Mouse (Mus musculus): ENCODE measurements around the gene Cmtm2a.
A peak's percentile ranks its signal among the peaks of the same experiment; 100 is the strongest.
"Not testable (repeated sequence)": the region's sequence is repeated elsewhere in the genome, so short reads cannot be mapped to it uniquely, and the experiment has no call there.

Gene Cmtm2a

DNA sequence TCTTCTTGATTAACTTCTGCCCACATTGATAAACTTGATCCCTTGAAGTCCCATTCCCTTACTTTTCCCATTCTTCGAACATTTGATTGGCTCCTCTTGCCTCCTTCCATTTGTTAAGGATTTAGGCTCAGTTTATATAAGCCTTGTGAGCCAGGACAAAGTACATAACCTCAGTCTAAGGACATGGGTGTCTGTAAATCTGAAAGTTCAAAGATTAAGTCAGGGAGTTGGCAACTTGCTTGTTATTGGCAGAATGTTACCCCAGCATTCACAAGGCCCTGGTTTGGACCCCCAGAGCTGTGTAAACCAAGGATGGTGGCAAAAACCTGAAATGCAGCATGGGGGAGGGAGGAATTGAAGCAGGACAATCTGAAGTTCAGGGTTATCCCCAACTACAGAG lies 1.4 kb upstream of the Cmtm2a start:
- DNase-seq (ENCODE audit: low spot score in 2 of 2), result no peak

DNA sequence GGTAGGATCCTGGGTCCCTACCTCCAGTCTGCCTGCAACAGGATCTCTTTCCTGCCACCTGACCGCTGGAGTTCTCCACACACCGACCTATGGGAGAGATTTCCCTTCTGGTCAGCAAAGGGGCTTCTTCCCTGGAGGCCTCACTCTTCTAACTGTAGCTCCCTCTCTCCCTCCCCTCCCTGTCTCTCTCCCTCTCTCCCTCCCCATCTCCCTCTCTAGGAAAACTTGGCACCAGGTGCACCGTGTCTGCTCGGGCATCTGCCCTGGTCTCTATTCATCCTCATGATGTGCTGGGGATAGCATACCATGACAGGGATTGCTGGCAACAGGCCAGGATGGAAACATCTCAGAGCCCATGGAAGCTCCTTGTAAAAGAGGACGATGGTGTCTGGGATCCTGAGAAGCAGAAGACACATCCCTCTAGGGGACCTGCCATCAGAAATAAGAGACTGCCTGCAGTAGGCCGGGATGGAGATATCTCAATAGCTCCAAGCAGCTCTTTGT lies 24.0 kb downstream of the Cmtm2a start:
- DNase-seq (ENCODE audit: low spot score in 2 of 2), result no peak

DNA sequence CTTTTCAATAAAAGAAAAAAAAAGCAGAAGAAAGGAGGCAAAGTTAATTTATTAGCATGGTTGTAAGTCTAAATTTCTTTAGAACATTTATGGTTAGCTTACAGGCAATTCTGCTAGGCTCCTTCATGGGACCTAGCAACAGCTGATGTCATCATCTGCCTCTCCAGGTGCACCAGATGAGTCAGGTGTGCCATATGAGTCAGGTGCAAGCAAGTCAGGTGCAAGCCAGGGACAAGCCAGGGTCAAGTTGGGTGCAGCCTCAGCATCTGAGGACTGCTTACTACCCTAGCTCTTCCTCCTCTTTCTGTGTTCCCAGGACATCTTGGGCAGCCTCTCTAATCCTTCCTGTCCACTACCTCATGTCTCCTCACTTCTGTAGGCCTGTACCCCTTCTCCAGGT lies 24.6 kb downstream of the Cmtm2a start:
- no peak for DNase-seq (ENCODE audit: low spot score in 2 of 2)

DNA sequence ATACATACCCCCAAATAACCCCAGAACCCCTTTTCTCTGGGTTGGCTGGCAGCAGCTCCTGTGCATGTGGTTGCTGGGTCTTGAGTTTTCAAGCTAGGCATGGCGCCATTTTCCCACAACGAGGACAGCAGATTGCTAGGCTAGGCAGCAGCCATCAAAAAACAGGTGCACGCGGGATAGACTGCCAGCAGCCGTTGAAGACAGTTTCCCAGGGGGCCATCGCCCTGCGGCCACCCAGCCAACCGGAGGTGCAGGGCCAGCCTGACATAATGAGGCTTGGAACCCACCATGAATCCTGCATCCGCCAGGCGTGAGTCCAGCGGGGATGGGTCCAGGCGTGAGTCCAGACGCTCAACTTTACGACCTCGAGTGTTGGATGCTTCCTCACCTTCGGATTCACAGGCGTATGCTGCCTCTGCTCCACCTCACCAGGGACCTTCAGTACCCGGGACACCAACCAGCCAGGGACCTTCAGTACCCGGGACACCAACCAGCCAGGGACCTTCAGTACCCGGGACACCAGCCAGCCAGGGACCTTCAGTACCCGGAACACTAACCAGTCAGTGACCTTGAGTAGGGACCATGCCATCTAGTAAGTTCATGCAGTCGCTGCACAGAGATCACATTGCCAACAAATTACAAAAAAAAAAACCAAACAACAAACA lies 28.6 kb downstream of the Cmtm2a start:
- not testable (repeated sequence) for DNase-seq (ENCODE audit: low spot score in 2 of 2)

DNA sequence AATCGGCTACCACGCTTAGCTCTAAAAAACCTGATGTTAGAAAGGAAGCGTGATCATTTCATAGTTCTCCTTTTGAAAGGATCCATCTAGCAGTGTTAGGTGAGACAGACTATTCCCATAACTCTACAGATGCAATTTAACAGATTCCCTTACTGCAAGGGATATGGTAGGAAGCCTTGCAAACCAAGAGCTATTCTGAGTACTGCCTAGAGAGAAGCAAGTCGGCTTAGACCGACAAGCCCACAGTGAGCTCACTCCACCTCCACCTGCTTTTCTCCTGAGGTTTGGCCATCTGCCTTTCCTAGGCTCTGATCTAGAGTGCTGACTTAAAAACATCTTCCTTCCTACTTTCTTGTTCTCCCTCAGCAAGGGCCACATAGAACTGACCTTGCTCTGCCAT lies 31.2 kb downstream of the Cmtm2a start:
- not testable (repeated sequence) for DNase-seq (ENCODE audit: low spot score in 2 of 2)

DNA sequence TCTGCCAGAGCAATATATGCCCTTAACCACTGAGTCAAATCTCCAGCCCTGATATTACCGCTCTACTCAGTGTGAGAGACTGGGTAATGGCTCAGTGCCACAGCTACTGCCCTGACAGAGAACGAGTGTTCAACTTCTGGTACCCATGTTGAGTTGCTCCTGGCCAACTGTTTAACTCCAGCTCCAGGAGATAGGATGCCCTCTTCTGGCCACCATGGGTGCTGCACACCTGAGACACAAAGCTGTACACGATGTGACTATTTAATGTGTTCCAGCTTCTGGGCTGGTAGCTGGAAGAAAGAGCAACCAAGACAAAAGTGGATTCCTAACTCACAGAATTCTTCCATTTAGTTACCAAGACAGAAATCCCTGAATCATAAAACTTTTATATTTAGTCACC lies 40.0 kb downstream of the Cmtm2a start:
- DNase-seq (ENCODE audit: low spot score in 2 of 2), result no peak

DNA sequence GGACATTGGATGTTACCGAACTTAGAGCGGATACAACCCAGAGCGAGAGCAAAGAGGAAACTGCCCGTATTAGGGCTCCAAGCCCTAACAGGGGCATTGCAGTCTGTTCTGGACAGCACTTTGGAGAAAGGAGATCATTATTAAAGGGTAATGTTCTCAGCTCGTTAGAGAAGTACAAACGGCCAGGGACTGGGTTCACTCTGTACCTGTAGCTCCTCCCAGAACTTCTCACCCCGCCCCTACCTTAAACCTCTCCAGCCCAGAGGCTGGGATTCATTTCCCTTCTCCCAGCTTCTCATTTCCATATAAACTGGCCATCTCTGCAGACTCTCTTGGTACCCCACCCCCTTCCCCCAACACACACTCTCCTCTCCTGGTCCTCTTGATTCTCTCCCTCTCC lies 41.5 kb downstream of the Cmtm2a start:
- no peak for DNase-seq (ENCODE audit: low spot score in 2 of 2)

DNA sequence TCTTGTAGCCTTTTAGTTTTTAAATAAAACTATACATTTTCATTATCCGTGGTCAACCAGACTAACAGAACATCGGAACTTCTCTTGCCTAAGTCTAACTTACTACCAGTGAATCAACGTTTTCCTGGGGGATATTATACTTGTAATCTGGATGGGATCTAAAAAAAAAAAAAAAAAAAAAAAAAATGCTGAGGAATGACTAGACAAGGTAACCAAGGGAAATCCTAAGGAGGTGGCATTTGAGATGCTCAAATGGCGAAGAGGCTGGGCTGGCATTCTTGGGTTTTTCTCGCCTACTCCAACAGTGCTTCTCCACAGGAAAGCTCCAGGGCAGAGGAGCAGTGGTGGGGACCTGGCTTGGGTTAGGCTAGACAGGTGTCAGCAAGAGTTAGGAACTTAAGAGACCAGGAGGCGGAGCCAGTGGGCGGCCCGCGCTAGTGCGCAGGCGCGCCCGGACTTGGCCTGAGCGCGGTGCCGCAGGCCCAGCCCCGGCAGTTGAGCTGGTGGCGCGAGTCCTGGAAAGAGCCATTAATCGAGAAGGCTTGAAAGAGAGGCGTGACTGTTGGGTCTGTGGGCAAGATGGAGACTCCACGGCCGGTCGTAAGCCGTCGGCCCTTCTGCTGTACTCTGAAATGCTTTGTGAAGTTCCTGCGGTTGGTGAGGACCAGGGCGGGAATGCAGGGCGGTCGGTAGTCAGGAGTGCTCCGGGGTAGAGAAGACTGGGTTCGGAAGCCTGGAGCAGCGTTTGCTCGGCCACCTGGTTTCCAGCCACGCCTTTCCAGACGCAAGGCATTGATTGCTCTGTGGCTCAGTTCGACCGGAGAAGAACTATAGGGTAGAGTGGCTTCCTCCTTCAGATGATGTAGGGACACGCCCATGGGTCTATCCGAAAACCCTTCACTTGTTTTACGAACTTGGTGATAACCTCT lies 42.3 kb downstream of the Cmtm2a start, which contains the start of gene Cklf:
Gene Cklf (plus strand): TSS at position 423 of the 929 bp plus-strand sequence.
- peak; percentile 73 to 79 for DNase-seq (ENCODE audit: low spot score in 2 of 2)

DNA sequence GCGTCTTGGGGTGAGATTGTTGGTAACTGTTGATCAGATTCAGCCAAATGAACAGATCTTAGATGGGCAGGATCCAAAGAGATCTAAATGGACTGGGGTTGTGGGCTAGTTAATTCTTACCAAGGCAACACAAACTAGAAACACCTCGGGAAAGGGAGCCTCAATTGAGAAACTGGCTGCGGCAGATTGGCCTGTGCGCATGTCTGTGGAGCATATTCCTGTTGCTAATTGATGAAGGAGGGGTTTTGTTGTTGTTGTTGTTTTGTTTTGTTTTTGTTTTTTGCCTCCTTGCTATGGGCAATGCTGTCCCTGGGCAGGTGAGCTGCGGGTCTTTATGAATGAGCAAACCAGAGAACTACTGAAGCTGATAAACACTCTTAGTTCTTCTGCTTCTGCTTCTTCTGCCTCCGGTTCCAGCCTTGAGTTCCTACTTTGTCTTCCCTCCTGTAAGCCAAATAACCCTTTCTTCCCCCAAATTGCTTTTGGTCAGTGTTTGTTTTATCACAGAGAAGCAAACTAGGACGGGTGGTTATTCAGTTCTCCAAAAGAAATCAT lies 43.5 kb downstream of the Cmtm2a start:
- no peak for DNase-seq (ENCODE audit: low spot score in 2 of 2)

DNA sequence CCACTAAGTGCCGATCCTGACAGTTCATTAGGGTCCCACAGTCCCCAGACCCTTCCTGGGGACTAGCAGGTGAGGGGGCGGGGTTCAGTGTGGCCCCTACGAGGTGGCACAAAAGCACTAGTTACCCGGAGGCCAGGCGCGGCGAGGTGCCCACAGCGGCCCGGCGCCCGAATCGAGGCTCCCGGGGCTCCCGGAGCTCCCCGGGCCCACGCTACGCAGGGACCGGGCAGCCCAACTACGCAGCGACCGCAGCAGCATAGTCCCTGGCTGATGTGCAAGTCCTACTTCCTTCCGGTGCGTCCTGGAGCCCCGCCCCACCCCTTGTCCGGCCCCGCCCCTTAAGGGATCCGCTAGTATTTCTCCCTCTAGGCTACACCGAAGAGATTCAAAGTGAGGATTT lies 44.7 kb downstream of the Cmtm2a start, which contains the start of gene Tk2:
Gene Tk2 (minus strand): TSS at position 283 of the 400 bp plus-strand sequence.
- DNase-seq (ENCODE audit: low spot score in 2 of 2), result peak; percentile 63 to 71

DNA sequence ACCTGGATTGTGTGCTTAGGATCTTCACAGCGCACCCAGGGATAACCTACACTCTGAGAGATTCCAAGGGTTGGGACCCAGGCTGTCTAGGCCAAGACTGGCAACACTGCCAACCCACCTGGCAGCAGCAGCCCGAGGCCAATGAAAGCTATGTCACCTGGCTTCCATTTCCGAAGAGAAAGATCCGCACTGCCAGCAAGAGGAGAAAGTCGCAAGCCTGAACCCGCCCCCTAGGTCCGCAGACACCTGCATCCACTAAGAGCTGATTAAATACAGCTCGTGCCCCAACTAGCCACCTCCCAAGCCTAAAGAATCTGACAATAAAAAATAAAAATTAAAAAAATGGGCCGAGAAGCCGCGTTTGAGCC lies 45.1 kb downstream of the Cmtm2a start:
- no peak for DNase-seq (ENCODE audit: low spot score in 2 of 2)

DNA sequence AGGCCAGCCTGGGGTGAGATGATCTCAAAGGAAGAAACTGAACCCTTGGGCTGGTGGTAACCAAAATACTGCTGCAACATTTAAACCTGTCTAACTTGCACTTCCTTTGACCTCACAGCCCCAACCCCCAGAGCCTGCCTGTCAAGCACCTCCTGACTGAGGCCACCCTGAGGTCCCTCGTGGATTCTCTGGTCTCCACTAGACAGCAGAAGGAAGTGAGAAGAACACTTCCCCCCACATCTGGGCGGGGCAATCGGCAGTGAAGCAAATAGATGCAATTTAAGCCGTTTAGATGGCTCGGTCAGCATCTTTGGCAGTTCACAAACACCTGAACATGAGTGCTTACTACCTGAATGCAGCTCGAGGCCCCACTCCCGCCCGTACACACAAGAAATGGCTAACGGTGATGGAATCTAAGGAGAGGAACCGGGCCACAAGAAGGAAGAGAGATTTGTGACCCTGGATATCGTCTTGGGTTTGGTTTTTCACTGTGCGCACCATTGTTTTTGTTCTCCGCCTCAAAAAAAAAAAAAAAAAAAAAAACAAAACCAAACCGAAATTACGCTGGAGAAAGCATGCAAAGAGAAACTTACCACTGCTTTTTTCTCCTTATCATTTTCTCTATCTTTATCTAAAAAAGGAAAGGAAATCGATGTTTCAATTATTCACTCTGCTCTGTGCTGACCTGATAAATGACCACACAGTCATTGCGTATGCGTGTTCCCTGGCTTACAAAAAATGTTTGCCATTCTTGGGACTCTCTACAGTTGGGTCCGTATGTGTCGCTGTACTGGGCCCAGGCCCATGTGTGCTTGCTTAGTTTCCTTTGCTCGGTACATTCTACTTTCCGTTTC lies 45.7 kb downstream of the Cmtm2a start:
- DNase-seq (ENCODE audit: low spot score in 2 of 2), result no peak

DNA sequence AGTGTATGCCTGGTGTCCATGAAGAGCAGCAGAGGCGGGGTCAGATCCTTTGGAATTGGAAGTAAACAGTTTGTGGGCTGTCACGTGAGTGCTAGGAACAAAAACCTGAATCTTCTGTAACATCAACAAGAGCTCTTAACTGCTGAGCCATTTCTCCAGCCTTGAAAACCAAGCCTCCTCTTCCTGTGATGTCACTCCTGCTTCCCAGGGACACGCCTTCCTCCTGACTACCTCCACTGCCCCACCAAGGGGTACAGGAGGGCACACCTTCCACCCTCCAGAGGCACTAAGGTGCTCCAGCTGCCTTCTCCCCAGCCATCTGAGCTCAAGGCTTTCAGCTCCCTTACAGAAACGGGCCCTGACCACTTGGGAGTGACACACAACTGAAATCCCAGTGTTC lies 46.4 kb downstream of the Cmtm2a start:
- DNase-seq (ENCODE audit: low spot score in 2 of 2), result no peak

DNA sequence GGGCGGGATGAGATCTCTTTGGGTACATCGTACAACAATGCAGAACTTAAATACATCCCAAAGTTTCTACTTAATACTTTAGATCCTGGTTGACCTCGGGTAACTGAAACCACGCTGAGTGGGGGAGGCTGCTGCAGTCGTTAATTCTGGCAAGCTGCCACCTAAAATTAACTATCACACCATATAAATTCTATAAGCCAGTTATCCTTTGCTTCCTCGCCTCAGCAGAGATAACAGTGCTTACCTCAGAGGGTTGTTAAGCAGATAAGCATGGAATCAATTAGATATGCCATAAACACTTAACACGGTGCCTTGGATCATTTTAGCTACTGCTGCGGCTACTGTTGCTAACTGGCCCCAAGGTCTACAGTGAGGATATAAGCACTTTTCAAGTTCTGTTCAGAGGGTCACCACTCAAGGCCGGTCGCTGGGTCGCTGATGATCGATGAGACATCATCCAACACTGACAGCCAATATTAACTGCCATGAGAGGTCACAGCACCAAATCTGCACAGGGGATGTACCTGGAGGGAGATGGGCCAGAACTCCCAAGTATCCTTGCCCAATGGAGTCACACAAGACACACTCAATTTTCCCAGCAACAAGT lies 50.8 kb downstream of the Cmtm2a start:
- DNase-seq (ENCODE audit: low spot score in 2 of 2), result no peak

DNA sequence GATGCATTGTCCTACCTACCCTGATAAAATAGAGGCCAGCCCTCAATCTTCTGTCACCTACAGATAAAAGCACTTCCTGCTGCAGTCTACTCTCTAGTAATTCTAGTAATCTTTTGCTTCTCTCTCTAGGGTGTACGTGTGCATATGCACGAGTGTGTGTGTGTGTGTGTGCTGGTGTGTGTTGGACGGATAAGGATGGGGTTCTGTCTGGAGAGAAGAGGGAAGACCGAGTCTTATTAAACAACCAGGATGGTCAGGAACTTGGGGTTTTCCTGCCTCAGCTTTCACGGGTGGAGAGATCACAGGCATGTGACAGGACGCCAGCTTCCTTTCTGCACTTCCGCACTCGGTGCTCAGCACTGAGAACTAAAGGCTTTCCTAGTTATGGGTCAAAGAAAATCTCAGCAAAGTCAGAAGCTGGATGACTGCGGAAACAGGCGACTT lies 53.5 kb downstream of the Cmtm2a start:
- no peak for DNase-seq (ENCODE audit: low spot score in 2 of 2)

DNA sequence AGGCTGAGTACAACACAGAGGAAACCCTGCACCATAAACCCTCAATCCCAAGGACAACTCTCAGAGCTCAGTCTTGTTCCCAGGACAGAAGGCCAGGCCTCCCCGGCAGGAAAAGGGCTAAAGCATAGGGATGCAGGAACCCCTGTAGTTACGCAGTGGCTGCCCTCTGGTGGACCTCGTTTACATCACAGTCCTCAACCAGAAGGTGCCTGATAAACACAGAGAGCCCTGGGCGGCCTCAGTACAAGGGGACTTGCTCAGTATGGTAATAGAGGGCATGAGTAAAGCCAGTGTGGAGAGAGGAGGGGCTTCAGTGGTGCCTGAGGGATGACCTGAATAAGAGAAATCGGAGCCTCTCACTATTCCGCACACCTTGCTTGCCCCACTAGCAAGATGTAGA lies 58.4 kb downstream of the Cmtm2a start:
- no peak for DNase-seq (ENCODE audit: low spot score in 2 of 2)

DNA sequence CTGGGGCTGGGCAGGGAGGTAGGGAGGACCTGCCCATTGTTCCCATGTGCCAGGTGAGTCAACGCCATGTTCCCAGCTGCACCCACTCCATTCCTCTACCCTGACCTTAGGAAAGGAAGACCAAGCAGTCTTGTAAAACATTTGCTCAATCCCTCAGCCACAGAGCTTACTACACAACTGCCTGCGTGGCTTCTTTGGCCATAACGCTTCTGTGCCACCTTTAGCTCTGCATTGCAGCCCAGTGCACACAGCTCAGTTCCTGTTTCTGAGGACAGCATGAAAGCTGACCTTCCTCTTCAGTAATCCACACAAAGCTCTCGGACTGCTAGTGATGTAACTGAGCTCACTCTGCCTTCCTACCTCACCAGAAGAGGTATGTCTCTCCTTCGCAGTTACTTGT lies 60.1 kb downstream of the Cmtm2a start:
- DNase-seq (ENCODE audit: low spot score in 2 of 2), result no peak

DNA sequence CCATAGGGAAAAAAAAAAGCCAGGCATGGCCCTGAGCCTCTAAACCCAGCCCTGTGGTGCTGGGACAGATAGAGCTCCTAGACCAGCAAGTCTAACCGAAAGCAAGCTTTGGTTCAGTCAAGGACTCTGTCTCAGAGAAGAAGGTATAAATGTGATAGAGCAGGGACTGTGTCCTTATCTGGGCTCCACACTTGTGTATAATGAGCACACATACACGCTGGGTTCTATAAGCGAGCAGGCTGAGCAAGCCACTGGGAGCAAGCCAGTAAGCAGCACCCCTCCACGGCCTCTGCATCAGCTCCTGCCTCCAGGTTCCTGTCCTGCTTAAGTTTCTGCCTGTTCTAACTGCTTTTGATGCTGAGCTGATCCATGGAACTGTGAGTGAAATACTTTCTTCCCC lies 60.9 kb downstream of the Cmtm2a start:
- no peak for DNase-seq (ENCODE audit: low spot score in 2 of 2)
